Mouse (Mus musculus) WW6 (cell line): Measurements from ENCODE around the gene Mreg.
A peak's percentile ranks its signal among the peaks of the same experiment; 100 is the strongest.

Experiments used
- DNase-seq: peaks from one replicate; pipeline ENCODE4 v3.0.0-alpha.2; 2013; ENCODE audit warnings: low read depth, low spot score

Mreg gene

DNA sequence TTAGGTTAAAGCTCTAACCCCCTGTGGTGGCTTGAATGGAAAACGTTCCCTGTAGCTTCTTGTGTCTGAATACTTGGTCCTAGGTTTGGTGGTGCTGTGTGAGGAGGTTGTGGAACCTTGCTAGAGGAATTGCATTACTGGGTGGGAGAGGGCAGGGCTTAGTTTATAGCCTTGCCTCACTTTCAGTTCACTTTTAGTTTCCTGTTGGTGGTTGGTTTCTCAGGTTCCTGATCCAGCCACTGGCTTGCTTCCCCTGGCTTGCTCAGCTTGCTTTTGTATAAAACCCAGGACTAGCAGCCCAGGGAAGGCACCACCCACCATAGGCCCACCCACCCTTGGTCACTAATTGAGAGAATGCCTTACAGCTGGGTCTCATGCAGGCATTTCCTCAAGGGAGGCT lies 77.6 kb downstream of the Mreg start:
- DNase-seq: no peak

DNA sequence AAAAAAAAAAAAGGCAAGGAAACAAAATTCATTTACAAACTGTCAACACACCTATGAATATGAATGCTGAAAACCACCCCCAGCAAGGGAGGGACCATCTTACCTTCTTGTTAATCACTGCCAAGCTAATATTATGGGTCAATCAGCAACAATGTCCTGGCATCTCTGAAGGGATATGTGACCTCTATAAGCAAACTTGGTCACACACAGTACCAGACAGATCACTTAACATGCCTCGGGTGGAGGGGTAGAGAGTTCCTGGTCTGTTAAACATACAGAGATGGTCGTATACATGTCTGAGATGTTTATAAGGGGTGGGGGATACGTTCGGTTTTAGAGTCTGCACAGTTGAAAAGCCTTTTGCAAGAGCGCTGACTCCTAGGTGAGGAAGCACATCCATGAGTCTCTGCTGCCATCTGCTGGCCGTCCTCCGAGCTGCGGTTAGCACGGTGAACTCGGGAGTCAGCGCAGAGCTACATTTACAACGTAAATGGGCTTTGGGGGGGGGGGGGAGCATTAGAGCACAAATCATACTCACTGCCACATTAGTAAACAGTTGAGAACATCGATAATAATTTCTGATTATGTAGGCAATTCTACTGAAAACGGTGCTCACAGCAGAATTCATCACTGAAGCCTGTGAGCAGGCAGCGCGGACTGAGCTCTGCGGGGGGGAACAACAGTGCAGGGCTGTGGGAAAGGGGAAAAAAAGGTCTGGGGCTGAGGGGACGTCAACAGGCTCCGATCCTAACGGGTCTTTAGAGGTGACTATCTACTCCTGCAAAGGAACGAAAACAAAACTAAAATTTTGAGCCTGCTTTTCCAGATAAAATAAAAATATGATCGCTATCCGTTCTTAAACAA lies 88.4 kb downstream of the Mreg start:
- DNase-seq: peak; percentile 28

DNA sequence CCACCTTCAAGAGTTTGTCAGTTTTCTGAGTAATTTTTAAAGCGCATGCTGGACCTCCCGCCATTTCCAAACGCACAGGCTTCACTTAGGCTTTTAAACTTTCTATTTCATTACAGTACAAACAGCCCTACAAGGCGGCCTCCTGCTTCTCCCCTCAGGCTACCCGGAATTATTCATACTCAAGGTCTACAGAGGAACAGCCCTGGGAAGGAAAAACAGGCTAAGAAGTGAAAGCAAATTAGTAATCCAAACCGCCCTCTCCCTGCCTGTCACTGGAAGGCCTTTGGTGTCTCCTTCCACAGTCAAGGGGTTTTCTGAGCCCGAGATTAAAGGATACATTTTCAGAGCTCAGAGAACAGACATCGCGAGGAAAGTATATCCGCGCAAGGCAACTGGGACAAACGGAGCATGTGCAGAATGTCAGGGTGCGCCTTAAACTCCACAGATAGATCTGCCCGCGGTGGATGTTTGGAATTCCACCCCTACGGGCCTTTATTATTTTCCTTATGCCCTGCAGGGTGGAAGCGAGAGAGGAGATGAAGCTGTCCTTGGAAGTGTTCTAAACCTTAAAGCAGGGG lies 90.4 kb downstream of the Mreg start:
- no peak for DNase-seq

DNA sequence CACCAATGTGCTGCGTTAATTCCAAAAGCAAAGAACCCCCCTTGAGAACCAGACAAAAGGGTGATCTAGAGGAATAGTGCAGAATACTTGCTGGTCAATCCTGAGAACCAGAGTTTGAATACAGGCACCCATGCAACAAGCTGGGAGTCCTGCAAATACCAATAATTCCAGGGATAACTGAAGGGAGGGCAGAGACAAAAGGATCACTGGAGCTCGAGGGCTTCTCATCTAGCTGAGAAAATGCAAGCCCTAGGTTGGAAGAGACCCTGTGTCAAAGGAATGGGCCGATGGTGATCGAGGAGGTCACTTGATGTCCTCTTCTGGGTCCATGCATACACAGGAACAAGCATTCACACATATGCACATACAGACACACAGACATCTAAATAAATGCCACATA lies 92.1 kb downstream of the Mreg start:
- DNase-seq: no peak

DNA sequence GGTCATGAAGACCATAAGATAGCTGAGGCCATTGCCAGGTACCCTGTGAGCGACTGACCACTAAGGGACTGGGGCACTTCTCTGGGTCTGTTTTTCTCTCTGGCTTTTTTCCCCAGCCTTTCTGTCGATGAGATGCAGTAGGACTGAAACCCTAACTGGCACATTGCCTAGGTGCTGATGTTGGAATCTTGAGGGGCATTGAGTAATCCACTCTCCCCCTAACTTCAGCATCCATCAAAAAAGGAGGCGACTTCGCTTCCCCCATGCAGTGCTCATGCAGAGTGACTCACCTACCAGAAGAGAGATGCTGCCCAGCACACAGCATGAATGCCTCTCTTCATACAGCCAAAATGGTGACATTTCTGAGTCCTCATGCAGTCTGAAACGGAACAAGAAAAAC lies 97.9 kb downstream of the Mreg start:
- DNase-seq: no peak
